Mouse (Mus musculus) lung, postnatal 25 days (tissue): ENCODE results near the gene Tfap4.

ENCODE experiments used
- DNase-seq: peaks from one replicate; pipeline ENCODE4 v3.0.0; 2022; ENCODE audit warnings: low spot score

The Tfap4 gene

GRCm38 (mm10) chr16:4559715-4560144 is at the start of gene Tfap4:
TSS of gene Tfap4 (minus strand) at chr16:4559854.
- DNase-seq, result peak; percentile 85

- peak; percentile 31 for DNase-seq
These were observed 48.9 kb upstream of the Tfap4 start for GRCm38 (mm10) chr16:4608532-4609059.

- DNase-seq, result peak; percentile 88
These were observed 48.3 kb upstream of the Tfap4 start for GRCm38 (mm10) chr16:4607818-4608531.

GRCm38 (mm10) chr16:4606431-4607084 is 46.9 kb upstream of the Tfap4 start:
- peak; percentile 86 for DNase-seq

GRCm38 (mm10) chr16:4605514-4606131 is 46.0 kb upstream of the Tfap4 start:
- DNase-seq, result no peak

GRCm38 (mm10) chr16:4604293-4604837 is 44.7 kb upstream of the Tfap4 start:
- no peak for DNase-seq

- DNase-seq, result no peak
These were observed 43.8 kb upstream of the Tfap4 start for GRCm38 (mm10) chr16:4603453-4603837.

- DNase-seq, result no peak
These were observed 43.3 kb upstream of the Tfap4 start for GRCm38 (mm10) chr16:4602766-4603452.

- DNase-seq, result no peak
These were observed 42.5 kb upstream of the Tfap4 start for GRCm38 (mm10) chr16:4602189-4602588.

- DNase-seq, result no peak
These were observed 41.2 kb upstream of the Tfap4 start for GRCm38 (mm10) chr16:4600701-4601310.

GRCm38 (mm10) chr16:4599616-4600015 is 40.0 kb upstream of the Tfap4 start:
- no peak for DNase-seq

GRCm38 (mm10) chr16:4598891-4599543 is 39.4 kb upstream of the Tfap4 start:
- no peak for DNase-seq

GRCm38 (mm10) chr16:4598041-4598440 is 38.4 kb upstream of the Tfap4 start:
- no peak for DNase-seq

GRCm38 (mm10) chr16:4597296-4597695 is 37.6 kb upstream of the Tfap4 start:
- DNase-seq, result no peak

GRCm38 (mm10) chr16:4596836-4597235 is 37.2 kb upstream of the Tfap4 start:
- DNase-seq, result no peak

- DNase-seq, result no peak
These were observed 36.6 kb upstream of the Tfap4 start for GRCm38 (mm10) chr16:4596141-4596728.

GRCm38 (mm10) chr16:4595527-4595963 is 35.9 kb upstream of the Tfap4 start:
- peak; percentile 64 for DNase-seq

GRCm38 (mm10) chr16:4594814-4595526 is 35.3 kb upstream of the Tfap4 start:
- no peak for DNase-seq

GRCm38 (mm10) chr16:4593971-4594813 is 34.5 kb upstream of the Tfap4 start, which contains the start of gene Glis2:
TSS of gene Glis2 (plus strand) at chr16:4594713.
- peak; percentile 46 for DNase-seq
